Mouse (Mus musculus) myocyte (in vitro differentiated cells): ENCODE measurements around the gene Rffl. TPM values are rescaled to one million over a fixed set of nuclear protein-coding genes. Genes with fewer than 3 reads are reported as not detected.
A peak's percentile ranks its signal among the peaks of the same experiment; 100 is the strongest.

Experiments
- H3K27me3 ChIP-seq: one replicate; pipeline ENCODE4 v1.6.1; 2011; ENCODE audit not compliant: control insufficient read depth, insufficient read depth, insufficient read length
- H3K36me3 ChIP-seq: one replicate; pipeline ENCODE4 v1.6.1; 2011; ENCODE audit not compliant: control insufficient read depth, insufficient read depth
- H3K4me2 ChIP-seq: one replicate; pipeline ENCODE4 v1.6.1; 2011; ENCODE audit warnings: low read depth, control low read depth
- H3K4me3 ChIP-seq: one replicate; pipeline ENCODE4 v1.5.1; 2011; ENCODE audit warnings: mild to moderate bottlenecking, control low read depth, moderate library complexity
- H3K79me2 ChIP-seq: one replicate; pipeline ENCODE4 v1.6.1; 2011; ENCODE audit not compliant: control insufficient read depth, insufficient read depth
- H3ac ChIP-seq: one replicate; pipeline ENCODE4 v1.6.1; 2011; ENCODE audit not compliant: control insufficient read depth, insufficient read length
- CEBPB ChIP-seq: IDR thresholded peaks from 2 replicates; pipeline ENCODE4 v1.6.1; 2011; ENCODE audit warnings: mild to moderate bottlenecking, moderate library complexity; ENCODE audit not compliant: poor library complexity, insufficient read depth, severe bottlenecking
- E2F4 ChIP-seq: IDR thresholded peaks from one replicate; pipeline ENCODE4 v1.6.1; 2011; ENCODE audit warnings: mild to moderate bottlenecking, control low read depth, moderate library complexity; ENCODE audit not compliant: insufficient read depth
- MAX ChIP-seq: IDR thresholded peaks from one replicate; pipeline ENCODE4 v1.6.1; 2011; ENCODE audit warnings: low read depth, mild to moderate bottlenecking, control low read depth
- MYOD1 ChIP-seq, 3 experiments: IDR thresholded peaks; one replicate each; pipeline ENCODE4 v1.6.1; 2011; ENCODE audit warnings: control low read depth in 2 of 3, low read depth in 2 of 3, mild to moderate bottlenecking in 2 of 3, moderate library complexity in 1 of 3; ENCODE audit not compliant: insufficient read length in 2 of 3, control insufficient read depth in 1 of 3
- MYOG ChIP-seq, 3 experiments: IDR thresholded peaks; one replicate each; pipeline ENCODE4 v1.6.1; 2011; ENCODE audit warnings: control low read depth in 2 of 3, low read depth in 2 of 3, mild to moderate bottlenecking in 2 of 3; ENCODE audit not compliant: insufficient read length in 2 of 3, control insufficient read depth in 1 of 3, insufficient read depth in 1 of 3
- POLR2A ChIP-seq: IDR thresholded peaks from one replicate; pipeline ENCODE4 v1.6.1; 2011; ENCODE audit warnings: low read depth, mild to moderate bottlenecking, control low read depth, moderate library complexity; ENCODE audit not compliant: insufficient read length
- POLR2AphosphoS2 ChIP-seq: IDR thresholded peaks from one replicate; pipeline ENCODE4 v1.6.1; 2011; ENCODE audit warnings: low read depth, control low read depth; ENCODE audit not compliant: insufficient read length
- REST ChIP-seq: IDR thresholded peaks from one replicate; pipeline ENCODE4 v1.6.1; 2011; ENCODE audit warnings: mild to moderate bottlenecking, control low read depth, moderate library complexity; ENCODE audit not compliant: insufficient read depth, insufficient read length
- SRF ChIP-seq: IDR thresholded peaks from one replicate; pipeline ENCODE4 v1.6.1; 2011; ENCODE audit warnings: low read depth; ENCODE audit not compliant: control insufficient read depth, insufficient read length
- TCF12 ChIP-seq: IDR thresholded peaks from one replicate; pipeline ENCODE4 v1.6.1; 2011; ENCODE audit warnings: mild to moderate bottlenecking, control low read depth; ENCODE audit not compliant: poor library complexity, insufficient read depth, severe bottlenecking
- TCF3 ChIP-seq: IDR thresholded peaks from one replicate; pipeline ENCODE4 v1.6.1; 2011; ENCODE audit warnings: low read depth, control low read depth; ENCODE audit not compliant: insufficient read length
- USF1 ChIP-seq: IDR thresholded peaks from one replicate; pipeline ENCODE4 v1.6.1; 2011; ENCODE audit warnings: low read depth, mild to moderate bottlenecking, control low read depth, moderate library complexity
- polyA plus RNA-seq: library from polyadenylated mRNA; unstranded; fragments of >200 nt; fragmentation: generic; extraction: Trizol; gene quantifications from one replicate; pipeline ENCODE4 v1.2.1, GENCODE M21; 2012; ENCODE audit warnings: missing spikeins

Gene Rffl
- polyA plus RNA-seq, 1 experiment, result 1.8 TPM

- Histone ChIP-seq H3K4me3 (no peak overlapping the region), H3ac (no peak overlapping the region), H3K27me3 (no peaks in the 10 kb centered on the region), H3K79me2 (no peaks in the 10 kb centered on the region), H3K4me2 (no peak overlapping the region), H3K36me3 (no peaks in the 10 kb centered on the region)
- TF ChIP-seq MAX, result no peak
These were observed 18.9 kb downstream of the Rffl start for GRCm38 (mm10) chr11:82852115-82852514.

DNA sequence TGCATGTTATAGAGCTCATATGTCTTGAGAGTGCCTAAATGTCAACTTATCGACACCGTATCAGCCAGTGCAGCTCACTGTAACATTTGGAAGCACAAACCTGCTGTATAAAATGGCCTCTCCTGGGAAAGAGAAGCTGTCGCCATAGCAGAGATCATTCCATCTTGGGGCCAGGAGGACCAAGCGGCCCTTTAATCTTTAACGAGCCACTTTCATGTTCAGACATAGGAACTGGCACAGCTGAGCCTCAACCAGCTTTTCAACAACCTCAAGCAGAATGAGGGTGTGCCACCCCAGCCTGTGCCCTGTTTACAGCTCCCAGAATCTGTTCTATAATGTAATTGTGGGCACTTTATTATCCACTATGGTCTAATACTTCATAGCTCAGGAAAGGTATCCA lies 20.8 kb downstream of the Rffl start:
- Histone ChIP-seq H3K36me3 (no peaks in the 10 kb centered on the region), H3K27me3 (no peaks in the 10 kb centered on the region), H3ac (no peak overlapping the region), H3K79me2 (no peaks in the 10 kb centered on the region), H3K4me3 (no peak overlapping the region), H3K4me2 (no peak overlapping the region)
- TF ChIP-seq MYOG (IDR thresholded peaks at IDR 0.05; ENCODE audit: control insufficient read depth in 1 of 3, insufficient read depth in 1 of 3, insufficient read length in 2 of 3, low read depth in 2 of 3) (no peak), MYOD1 (IDR thresholded peaks at IDR 0.05; ENCODE audit: control insufficient read depth in 1 of 3, insufficient read length in 2 of 3, low read depth in 2 of 3) (no peak), POLR2A (no peak), POLR2AphosphoS2 (no peak), CEBPB (no peak), REST (no peak), SRF (no peak), USF1 (no peak), TCF12 (no peak), TCF3 (no peak), MAX (no peak), E2F4 (no peak)

GRCm38 (mm10) chr11:82847571-82848000 lies 23.4 kb downstream of the Rffl start:
- no peak overlapping the region for H3K4me2 ChIP-seq
- no peak overlapping the region for H3ac ChIP-seq
- no peak overlapping the region for H3K4me3 ChIP-seq
- H3K27me3 ChIP-seq, result no peaks in the 10 kb centered on the region
- no peaks in the 10 kb centered on the region for H3K36me3 ChIP-seq
- TF ChIP-seq E2F4, result no peak
- no peak for TF ChIP-seq SRF
- no peak for TF ChIP-seq MYOD1 (IDR thresholded peaks at IDR 0.05; ENCODE audit: control insufficient read depth in 1 of 3, insufficient read length in 2 of 3, low read depth in 2 of 3)
- no peak for TF ChIP-seq TCF3
- TF ChIP-seq MAX, result no peak
- no peak for TF ChIP-seq TCF12
- TF ChIP-seq USF1, result no peak
- no peak for TF ChIP-seq MYOG (IDR thresholded peaks at IDR 0.05; ENCODE audit: control insufficient read depth in 1 of 3, insufficient read depth in 1 of 3, insufficient read length in 2 of 3, low read depth in 2 of 3)
- no peak for TF ChIP-seq CEBPB
- no peak for TF ChIP-seq POLR2AphosphoS2
- TF ChIP-seq POLR2A, result no peak
- no peak for TF ChIP-seq REST
- H3K79me2 ChIP-seq, result no peaks in the 10 kb centered on the region

GRCm38 (mm10) chr11:82846938-82847337 lies 24.1 kb downstream of the Rffl start:
- Histone ChIP-seq H3K4me3 (no peak overlapping the region), H3K27me3 (no peaks in the 10 kb centered on the region), H3K4me2 (no peak overlapping the region), H3K36me3 (no peaks in the 10 kb centered on the region), H3ac (no peak overlapping the region), H3K79me2 (no peaks in the 10 kb centered on the region)
- TF ChIP-seq MYOG (IDR thresholded peaks at IDR 0.05; ENCODE audit: control insufficient read depth in 1 of 3, insufficient read depth in 1 of 3, insufficient read length in 2 of 3, low read depth in 2 of 3) (no peak), POLR2A (no peak)

DNA sequence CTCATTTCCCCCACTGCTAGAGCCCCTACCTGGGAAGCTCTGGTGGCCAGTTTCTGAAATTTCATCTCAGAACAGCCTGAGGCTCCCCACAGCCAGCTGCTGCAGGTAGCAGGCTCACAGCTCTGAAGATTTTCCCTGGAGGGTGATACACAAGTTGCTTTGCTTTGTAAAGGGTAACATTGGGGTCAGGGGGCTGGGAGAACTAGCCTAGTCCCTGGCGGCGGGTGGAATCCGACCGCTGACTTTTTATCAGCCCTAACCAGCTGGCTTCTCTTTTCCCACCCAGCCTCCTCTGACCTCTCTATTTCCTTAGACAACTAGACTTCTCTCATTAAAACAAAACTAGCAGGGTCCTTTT lies 25.0 kb downstream of the Rffl start:
- Histone ChIP-seq H3K79me2 (no peaks in the 10 kb centered on the region), H3ac (no peak overlapping the region), H3K27me3 (no peaks in the 10 kb centered on the region), H3K36me3 (no peaks in the 10 kb centered on the region), H3K4me2 (peak overlapping the region; percentile 82), H3K4me3 (peak overlapping the region; percentile 5)
- no peak for TF ChIP-seq POLR2A
- no peak for TF ChIP-seq POLR2AphosphoS2
- no peak for TF ChIP-seq MYOD1 (IDR thresholded peaks at IDR 0.05; ENCODE audit: control insufficient read depth in 1 of 3, insufficient read length in 2 of 3, low read depth in 2 of 3)
- no peak for TF ChIP-seq MYOG (IDR thresholded peaks at IDR 0.05; ENCODE audit: control insufficient read depth in 1 of 3, insufficient read depth in 1 of 3, insufficient read length in 2 of 3, low read depth in 2 of 3)
- TF ChIP-seq CEBPB, result no peak
- no peak for TF ChIP-seq SRF
- TF ChIP-seq E2F4, result no peak
- TF ChIP-seq TCF3, result no peak
